Comparison of ENCODE assay signal across 24 mouse cellular contexts in genomic region chr7:25945274-25945673, GRCm38 (mm10). TPM values are rescaled to one million over a fixed set of nuclear protein-coding genes. Genes with fewer than 3 reads are reported as not detected.
"Had no signal": no experiment of that assay in that cellular context is flagged by ENCODE, and none has a peak within 500 bp of the region (broad histone marks: within the 10 kb centered on the region; RNA-seq: fewer than 3 reads in every experiment).

No protein-coding gene starts in this region.

- H3K4me2 ChIP-seq: limb, embryonic 12.5 days; limb, embryonic 15.5 days; liver, embryonic 13.5 days; lung, embryonic 15.5 days; midbrain, embryonic 12.5 days; midbrain, embryonic 15.5 days; neural tube, embryonic 12.5 days; neural tube, embryonic 15.5 days had no signal

- H3K27ac ChIP-seq: limb, embryonic 12.5 days; limb, embryonic 15.5 days; liver, embryonic 13.5 days; lung, embryonic 15.5 days; macrophage; midbrain, embryonic 12.5 days; midbrain, embryonic 15.5 days; neural tube, embryonic 12.5 days; neural tube, embryonic 15.5 days; stomach, postnatal 0 days had no signal

- DNase-seq: kidney, adult 18-20 months; kidney, adult 9 months; kidney, postnatal 14 days; kidney, postnatal 4 days; left cerebral cortex, postnatal 4 days; liver, embryonic 13.5 days; right cerebral cortex, adult 18-20 months; right cerebral cortex, postnatal 14 days; right cerebral cortex, postnatal 4 days; thymus, adult 2 months; thymus, postnatal 14 days; thymus, postnatal 4 days had no signal

- ATAC-seq: intestine, embryonic 16.5 days; midbrain, embryonic 15.5 days had no signal

- H3K27me3 ChIP-seq: limb, embryonic 12.5 days; limb, embryonic 15.5 days; liver, embryonic 13.5 days; lung, embryonic 15.5 days; midbrain, embryonic 12.5 days; midbrain, embryonic 15.5 days; neural tube, embryonic 12.5 days; neural tube, embryonic 15.5 days had no signal

- H3K4me3 ChIP-seq: limb, embryonic 12.5 days; limb, embryonic 15.5 days; liver, embryonic 13.5 days; lung, embryonic 15.5 days; midbrain, embryonic 12.5 days; midbrain, embryonic 15.5 days; neural tube, embryonic 12.5 days; neural tube, embryonic 15.5 days had no signal

- H3K9ac ChIP-seq: limb, embryonic 12.5 days; limb, embryonic 15.5 days; liver, embryonic 13.5 days; lung, embryonic 15.5 days; midbrain, embryonic 12.5 days; midbrain, embryonic 15.5 days; neural tube, embryonic 12.5 days; neural tube, embryonic 15.5 days had no signal

- H3K9me3 ChIP-seq: limb, embryonic 15.5 days; liver, embryonic 13.5 days; lung, embryonic 15.5 days; midbrain, embryonic 15.5 days; neural tube, embryonic 15.5 days had no signal

- H3K4me1 ChIP-seq: limb, embryonic 12.5 days; limb, embryonic 15.5 days; liver, embryonic 13.5 days; lung, embryonic 15.5 days; midbrain, embryonic 12.5 days; midbrain, embryonic 15.5 days; neural tube, embryonic 12.5 days; neural tube, embryonic 15.5 days had no signal

- H3K36me3 ChIP-seq: limb, embryonic 12.5 days; limb, embryonic 15.5 days; liver, embryonic 13.5 days; lung, embryonic 15.5 days; midbrain, embryonic 12.5 days; midbrain, embryonic 15.5 days; neural tube, embryonic 12.5 days; neural tube, embryonic 15.5 days had no signal

RNA-seq across cellular contexts. Expression of gene Cyp2b10, which starts 47.9 kb away (rescaled TPM):
- polyA plus RNA-seq: intestine, embryonic 16.5 days; kidney, embryonic 16.5 days; limb, embryonic 12.5 days; limb, embryonic 15.5 days; macrophage; midbrain, embryonic 12.5 days; midbrain, embryonic 15.5 days; neural tube, embryonic 12.5 days; neural tube, embryonic 15.5 days; stomach, embryonic 14.5 days had no signal
